Comparison of ENCODE assay signal across 9 mouse cellular contexts in the genomic region with DNA sequence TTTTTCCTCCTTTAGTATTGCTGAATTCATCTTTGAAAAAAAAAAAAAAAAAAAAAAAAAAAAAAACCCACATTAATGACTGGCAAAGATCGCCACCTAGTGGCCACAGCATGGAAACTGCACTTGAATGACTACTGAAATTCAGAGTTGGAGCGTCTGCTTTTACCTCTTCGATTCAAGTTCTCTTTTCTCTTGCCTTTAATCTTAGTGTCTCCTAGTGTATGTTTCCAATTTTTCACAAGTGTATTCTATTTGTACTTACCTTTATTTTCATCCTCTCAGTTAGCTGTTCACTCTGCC.
A peak's percentile ranks its signal among the peaks of the same experiment; 100 is the strongest.
DNase-seq lines count a peak whose midpoint lies in the region; ATAC-seq lines count a peak whose summit lies in the region.
"Had no signal": no experiment of that assay in that cellular context is flagged by ENCODE, and none has a peak within 500 bp of the region (broad histone marks: within the 10 kb centered on the region; RNA-seq: fewer than 3 reads in every experiment).

No protein-coding gene starts in this region.

- DNase-seq in embryo, embryonic 10 days (ENCODE audit: low spot score) = peak; percentile 75
- no peak for DNase-seq in embryo, embryonic 9.5 days (ENCODE audit: extremely low spot score)
- peak; percentile 18 to 39 for DNase-seq in left cerebral cortex, adult 18-20 months (ENCODE audit: low spot score in 2 of 2)
- no peak for DNase-seq in left cerebral cortex, adult 8-10 months (ENCODE audit: low spot score in 2 of 2)
- DNase-seq in ES-CJ7 (ENCODE audit: low read depth, low spot score) = peak; percentile 46
- peak; percentile 81 for DNase-seq in embryo, embryonic 10.5 days (ENCODE audit: low spot score)

- no peaks in the 10 kb centered on the region for H3K36me3 ChIP-seq in megakaryocyte, embryonic 14.5 days (replicated peaks; ENCODE audit: low read length)
- H3K36me3 ChIP-seq: hindbrain, embryonic 15.5 days had no signal

- H3K27me3 ChIP-seq in megakaryocyte, embryonic 14.5 days (replicated peaks) = no peaks in the 10 kb centered on the region
- H3K27me3 ChIP-seq: hindbrain, embryonic 15.5 days had no signal

- no peaks in the 10 kb centered on the region for H3K9me3 ChIP-seq in megakaryocyte, embryonic 14.5 days
- H3K9me3 ChIP-seq: hindbrain, embryonic 15.5 days had no signal

- peaks cover 26% of the 10 kb centered on the region for H3K4me1 ChIP-seq in megakaryocyte, embryonic 14.5 days
- H3K4me1 ChIP-seq: hindbrain, embryonic 15.5 days had no signal

- no peak; the same call in 1 of the 2 replicates for ATAC-seq in megakaryocyte-erythroid progenitor cell, adult 5-6 weeks (replicated peaks; ENCODE audit: low FRiP score, low TSS enrichment, poor library complexity, severe bottlenecking)

- H3K4me3 ChIP-seq in megakaryocyte, embryonic 14.5 days (replicated peaks) = peak overlapping the region; percentile 44
- H3K4me3 ChIP-seq: hindbrain, embryonic 15.5 days had no signal

Comparison
In these comparisons a context has a peak if more than half of its experiments do, and no peak if none do; other contexts are left out.
1. DNase-seq: peak in embryo, embryonic 10 days (single experiment), left cerebral cortex, adult 18-20 months (2 of 2), ES-CJ7 (single experiment) and embryo, embryonic 10.5 days (single experiment); none in embryo, embryonic 9.5 days (single experiment) and left cerebral cortex, adult 8-10 months (0 of 2).